Mouse (Mus musculus) kidney, adult 2 months (tissue): ENCODE data around the gene Capn13.
"Not testable (repeated sequence)": the region's sequence is repeated elsewhere in the genome, so short reads cannot be mapped to it uniquely, and the experiment has no call there.

ENCODE experiments used
- CTCF ChIP-seq: fragments of 200-500 bp; conservative IDR thresholded peaks from 2 replicates; pipeline ENCODE4 v1.5.1; 2011; ENCODE audit warnings: low read depth, mild to moderate bottlenecking, control low read depth, low read length, moderate library complexity, mixed read lengths; ENCODE audit not compliant: insufficient read depth, insufficient read length
- POLR2A ChIP-seq: fragments of 200-500 bp; IDR thresholded peaks from one replicate; pipeline ENCODE4 v1.6.1; 2011; ENCODE audit warnings: low read depth, low read length, control low read depth

DNA sequence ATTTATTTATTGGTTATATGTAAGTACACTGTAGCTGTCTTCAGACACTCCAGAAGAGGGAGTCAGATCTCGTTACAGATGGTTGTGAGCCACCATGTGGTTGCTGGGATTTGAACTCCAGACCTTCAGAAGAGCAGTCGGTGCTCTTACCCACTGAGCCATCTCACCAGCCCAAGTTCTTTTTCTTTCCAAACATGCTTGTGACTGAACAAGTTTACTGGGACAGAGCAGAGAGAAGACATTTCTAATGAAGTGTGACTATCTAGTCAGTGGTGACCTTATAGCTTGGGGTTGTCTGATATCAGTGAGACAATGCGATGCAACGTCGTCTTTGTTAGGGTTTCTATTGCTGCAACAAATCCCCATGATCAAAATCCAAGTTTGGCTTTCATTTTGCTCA lies 141.4 kb downstream of the Capn13 start:
- not testable (repeated sequence) for TF ChIP-seq CTCF, POLR2A
